Mouse (Mus musculus): ENCODE data around the gene Maff. TPM values are rescaled to one million over a fixed set of nuclear protein-coding genes. Genes with fewer than 3 reads are reported as not detected.

The Maff gene
- polyA plus RNA-seq, 1 experiment: 8.1 TPM

GRCm38 (mm10) chr15:79329346-79329978 is 17.0 kb upstream of the Maff start:
- DNase-seq: no peak
- Histone ChIP-seq H3K36me3 (ENCODE audit: control insufficient read depth, insufficient read depth, low read length) (no peaks in the 10 kb centered on the region), H3K27ac (ENCODE audit: control insufficient read depth, insufficient read depth, low read length) (no peak overlapping the region), H3K4me1 (replicated peaks; ENCODE audit: control insufficient read depth, insufficient read depth, low read length) (peaks cover 28% of the 10 kb centered on the region), H3K27me3 (ENCODE audit: control insufficient read depth, insufficient read depth, low read length) (no peaks in the 10 kb centered on the region), H3K4me3 (ENCODE audit: control insufficient read depth, insufficient read depth, low read length) (no peak overlapping the region)
- TF ChIP-seq CTCF (IDR thresholded peaks at IDR 0.05; ENCODE audit: borderline replicate concordance, control insufficient read depth, extremely low read depth, insufficient read depth, low read length, poor library complexity) (no peak), POLR2A (IDR thresholded peaks at IDR 0.05; ENCODE audit: control insufficient read depth, extremely low read depth, insufficient read depth, low read length, poor library complexity) (no peak)
- 97% methylated on average over 6 of the region's 6 CpGs for WGBS

- no peak overlapping the region for H3K27ac ChIP-seq (ENCODE audit: control insufficient read depth, insufficient read depth, low read length)
Measured at GRCm38 (mm10) chr15:79329979-79330363, 16.4 kb upstream of the Maff start.

GRCm38 (mm10) chr15:79330521-79330920 is 15.9 kb upstream of the Maff start:
- WGBS: 86% methylated on average over 4 of the region's 4 CpGs
- peaks cover 17% of the 10 kb centered on the region for H3K4me1 ChIP-seq (replicated peaks; ENCODE audit: control insufficient read depth, insufficient read depth, low read length)
- H3K36me3 ChIP-seq (ENCODE audit: control insufficient read depth, insufficient read depth, low read length): no peaks in the 10 kb centered on the region
- DNase-seq: no peak
- H3K27ac ChIP-seq (ENCODE audit: control insufficient read depth, insufficient read depth, low read length): no peak overlapping the region
- no peaks in the 10 kb centered on the region for H3K27me3 ChIP-seq (ENCODE audit: control insufficient read depth, insufficient read depth, low read length)
- no peak overlapping the region for H3K4me3 ChIP-seq (ENCODE audit: control insufficient read depth, insufficient read depth, low read length)
- TF ChIP-seq CTCF (IDR thresholded peaks at IDR 0.05; ENCODE audit: borderline replicate concordance, control insufficient read depth, extremely low read depth, insufficient read depth, low read length, poor library complexity) (no peak), POLR2A (IDR thresholded peaks at IDR 0.05; ENCODE audit: control insufficient read depth, extremely low read depth, insufficient read depth, low read length, poor library complexity) (no peak)

More at GRCm38 (mm10) chr15:79329979-79330363, 16.4 kb upstream of the Maff start:
- 94% methylated on average over 6 of the region's 6 CpGs for WGBS
- no peak for TF ChIP-seq CTCF (IDR thresholded peaks at IDR 0.05; ENCODE audit: borderline replicate concordance, control insufficient read depth, extremely low read depth, insufficient read depth, low read length, poor library complexity)
- TF ChIP-seq POLR2A (IDR thresholded peaks at IDR 0.05; ENCODE audit: control insufficient read depth, extremely low read depth, insufficient read depth, low read length, poor library complexity): no peak
- Histone ChIP-seq H3K4me3 (ENCODE audit: control insufficient read depth, insufficient read depth, low read length) (no peak overlapping the region), H3K27me3 (ENCODE audit: control insufficient read depth, insufficient read depth, low read length) (no peaks in the 10 kb centered on the region), H3K36me3 (ENCODE audit: control insufficient read depth, insufficient read depth, low read length) (no peaks in the 10 kb centered on the region), H3K4me1 (replicated peaks; ENCODE audit: control insufficient read depth, insufficient read depth, low read length) (peaks cover 22% of the 10 kb centered on the region)
- no peak for DNase-seq

DNA sequence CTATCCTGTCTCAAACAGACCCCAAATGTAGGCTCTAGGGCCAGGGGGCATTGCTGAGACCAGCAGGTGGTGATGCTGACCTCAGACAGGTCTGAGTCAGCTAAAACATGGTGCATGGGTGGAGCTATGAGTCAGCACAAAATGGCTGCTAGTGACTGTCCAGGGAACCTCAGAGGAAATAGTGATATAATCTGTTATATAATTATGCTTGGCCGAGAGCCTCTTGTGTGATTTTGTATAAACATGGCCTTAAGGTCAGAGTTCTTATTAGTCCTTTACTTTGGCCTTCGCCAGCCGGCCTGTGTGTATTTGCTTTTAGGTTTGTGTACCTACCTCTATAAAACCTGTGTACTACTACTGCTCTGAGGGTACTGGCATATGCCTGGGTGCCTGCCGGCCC is 13.0 kb upstream of the Maff start:
- 88% methylated on average over 4 of the region's 4 CpGs for WGBS

GRCm38 (mm10) chr15:79335061-79335655 is 11.3 kb upstream of the Maff start:
- H3K27ac ChIP-seq (ENCODE audit: control insufficient read depth, insufficient read depth, low read length): no peak overlapping the region
- WGBS: 63% methylated on average over 7 of the region's 7 CpGs
- H3K36me3 ChIP-seq (ENCODE audit: control insufficient read depth, insufficient read depth, low read length): no peaks in the 10 kb centered on the region
- DNase-seq: no peak
- TF ChIP-seq POLR2A (IDR thresholded peaks at IDR 0.05; ENCODE audit: control insufficient read depth, extremely low read depth, insufficient read depth, low read length, poor library complexity) (no peak), CTCF (IDR thresholded peaks at IDR 0.05; ENCODE audit: borderline replicate concordance, control insufficient read depth, extremely low read depth, insufficient read depth, low read length, poor library complexity) (no peak)
- H3K27me3 ChIP-seq (ENCODE audit: control insufficient read depth, insufficient read depth, low read length): no peaks in the 10 kb centered on the region
- no peaks in the 10 kb centered on the region for H3K4me1 ChIP-seq (replicated peaks; ENCODE audit: control insufficient read depth, insufficient read depth, low read length)
- no peak overlapping the region for H3K4me3 ChIP-seq (ENCODE audit: control insufficient read depth, insufficient read depth, low read length)

More for the DNA sequence above, 13.0 kb upstream of the Maff start:
- H3K4me3 ChIP-seq (ENCODE audit: control insufficient read depth, insufficient read depth, low read length): no peak overlapping the region
- DNase-seq: no peak
- no peaks in the 10 kb centered on the region for H3K4me1 ChIP-seq (replicated peaks; ENCODE audit: control insufficient read depth, insufficient read depth, low read length)
- H3K36me3 ChIP-seq (ENCODE audit: control insufficient read depth, insufficient read depth, low read length): no peaks in the 10 kb centered on the region
- TF ChIP-seq POLR2A (IDR thresholded peaks at IDR 0.05; ENCODE audit: control insufficient read depth, extremely low read depth, insufficient read depth, low read length, poor library complexity) (no peak), CTCF (IDR thresholded peaks at IDR 0.05; ENCODE audit: borderline replicate concordance, control insufficient read depth, extremely low read depth, insufficient read depth, low read length, poor library complexity) (no peak)
- H3K27me3 ChIP-seq (ENCODE audit: control insufficient read depth, insufficient read depth, low read length): no peaks in the 10 kb centered on the region
- no peak overlapping the region for H3K27ac ChIP-seq (ENCODE audit: control insufficient read depth, insufficient read depth, low read length)

- Histone ChIP-seq H3K4me3 (ENCODE audit: control insufficient read depth, insufficient read depth, low read length) (no peak overlapping the region), H3K27me3 (ENCODE audit: control insufficient read depth, insufficient read depth, low read length) (no peaks in the 10 kb centered on the region), H3K36me3 (ENCODE audit: control insufficient read depth, insufficient read depth, low read length) (no peaks in the 10 kb centered on the region), H3K27ac (ENCODE audit: control insufficient read depth, insufficient read depth, low read length) (no peak overlapping the region), H3K4me1 (replicated peaks; ENCODE audit: control insufficient read depth, insufficient read depth, low read length) (peaks cover 3% of the 10 kb centered on the region; the same call in 1 of the 2 replicates)
- TF ChIP-seq POLR2A (IDR thresholded peaks at IDR 0.05; ENCODE audit: control insufficient read depth, extremely low read depth, insufficient read depth, low read length, poor library complexity) (no peak), CTCF (IDR thresholded peaks at IDR 0.05; ENCODE audit: borderline replicate concordance, control insufficient read depth, extremely low read depth, insufficient read depth, low read length, poor library complexity) (no peak)
- no peak for DNase-seq
- WGBS: 68% methylated on average over 5 of the region's 5 CpGs
Measured at GRCm38 (mm10) chr15:79338978-79339377, 7.4 kb upstream of the Maff start.

All from thymus, adult 2 months (tissue).